Mouse (Mus musculus): ENCODE results near the gene Dmbx1.

DNA sequence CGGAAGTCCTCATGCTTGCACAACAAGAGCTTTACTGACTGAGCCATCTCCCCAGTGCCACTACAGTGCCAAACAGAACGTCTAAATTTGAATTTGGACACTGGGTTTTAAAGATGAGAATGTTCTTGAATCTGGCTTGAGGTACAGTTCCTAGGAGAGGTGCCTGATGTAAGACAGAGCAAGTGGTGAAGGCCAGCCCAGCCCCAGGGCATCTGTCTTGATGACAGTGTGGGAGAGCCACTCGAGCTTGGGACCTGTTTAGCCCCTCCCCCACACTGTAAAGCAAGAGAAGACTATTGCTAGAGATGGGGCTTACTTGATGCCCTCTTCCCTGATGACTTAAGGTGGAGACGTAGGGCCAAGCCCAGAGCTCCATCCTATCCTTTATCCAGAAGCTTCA, 57.5 kb downstream of the Dmbx1 start:
- TF ChIP-seq CTCF (IDR thresholded peaks at IDR 0.05; ENCODE audit: low read depth) (no peak), EP300 (IDR thresholded peaks at IDR 0.05; ENCODE audit: low read depth) (no peak)

All from heart, postnatal 0 days (tissue).